Mouse (Mus musculus) lung, adult 2 months (tissue): ENCODE results near the gene Utp18.

Experiments used
- CTCF ChIP-seq: fragments of 200-500 bp; IDR thresholded peaks from 2 replicates; pipeline ENCODE4 v1.5.1; 2011; ENCODE audit warnings: mild to moderate bottlenecking, low read length, control low read depth; ENCODE audit not compliant: insufficient read depth
- POLR2A ChIP-seq: fragments of 200-500 bp; IDR thresholded peaks from 2 replicates; pipeline ENCODE4 v1.6.1; 2011; ENCODE audit warnings: low read depth, mild to moderate bottlenecking, control low read depth, low read length, borderline replicate concordance; ENCODE audit errors: extremely low read depth

- no peak for TF ChIP-seq POLR2A
- TF ChIP-seq CTCF, result no peak
Measured at GRCm38 (mm10) chr11:93821533-93821932, 64.0 kb downstream of the Utp18 start.
